Mouse (Mus musculus): ENCODE measurements at regions not wholly inside any gene's neighbourhood (a gene's known extent, or its start where the extent isn't known, plus 50 kb on each side); places are given as distances from the start of the nearest gene placed in this dataset.

GRCm38 (mm10) chr3:113811790-113812189 is 181.8 kb upstream of the Rnpc3 start:
- no peak for DNase-seq (ENCODE audit: low spot score in 2 of 2)

GRCm38 (mm10) chr3:113859421-113859820 is 170.9 kb upstream of the Col11a1 start:
- no peak for DNase-seq (ENCODE audit: low spot score in 2 of 2)

- DNase-seq (ENCODE audit: low spot score in 2 of 2) = no peak
Measured at GRCm38 (mm10) chr3:113860005-113860404, 170.3 kb upstream of the Col11a1 start.

- no peak for DNase-seq (ENCODE audit: low spot score in 2 of 2)
Measured at GRCm38 (mm10) chr3:113860426-113860825, 169.9 kb upstream of the Col11a1 start.

GRCm38 (mm10) chr3:113873226-113873625 is 157.1 kb upstream of the Col11a1 start:
- DNase-seq (ENCODE audit: low spot score in 2 of 2) = no peak

- DNase-seq (ENCODE audit: low spot score in 2 of 2) = no peak
Measured at GRCm38 (mm10) chr3:113905162-113905561, 125.2 kb upstream of the Col11a1 start.

- peak in 1 of 2 experiments; percentile 1 for DNase-seq (ENCODE audit: low spot score in 2 of 2)
Measured at GRCm38 (mm10) chr3:113919350-113920179, 110.8 kb upstream of the Col11a1 start.

GRCm38 (mm10) chr3:113931553-113931952 is 98.8 kb upstream of the Col11a1 start:
- no peak for DNase-seq (ENCODE audit: low spot score in 2 of 2)

GRCm38 (mm10) chr3:113950501-113950900 is 79.8 kb upstream of the Col11a1 start:
- DNase-seq (ENCODE audit: low spot score in 2 of 2) = no peak

- DNase-seq (ENCODE audit: low spot score in 2 of 2) = no peak
Measured at GRCm38 (mm10) chr3:113952468-113952867, 77.9 kb upstream of the Col11a1 start.

GRCm38 (mm10) chr3:113953113-113953512 is 77.2 kb upstream of the Col11a1 start:
- no peak for DNase-seq (ENCODE audit: low spot score in 2 of 2)

- no peak for DNase-seq (ENCODE audit: low spot score in 2 of 2)
Measured at GRCm38 (mm10) chr3:113954486-113954885, 75.9 kb upstream of the Col11a1 start.

GRCm38 (mm10) chr3:113960080-113960479 is 70.3 kb upstream of the Col11a1 start:
- no peak for DNase-seq (ENCODE audit: low spot score in 2 of 2)
